Mouse (Mus musculus): ENCODE results near the gene Rpl14. TPM values are rescaled to one million over a fixed set of nuclear protein-coding genes. Genes with fewer than 3 reads are reported as not detected.
A peak's percentile ranks its signal among the peaks of the same experiment; 100 is the strongest.

The Rpl14 gene
- total RNA-seq, 1 experiment = 1,546 TPM

GRCm38 (mm10) chr9:120582619-120583308 lies 11.5 kb downstream of the Rpl14 start:
- Histone ChIP-seq H3K36me3 (ENCODE audit: control insufficient read depth, insufficient read depth, low read length, poor library complexity, severe bottlenecking) (no peaks in the 10 kb centered on the region), H3K9me3 (ENCODE audit: control insufficient read depth, insufficient read depth, low read depth, low read length) (no peaks in the 10 kb centered on the region), H3K4me3 (ENCODE audit: insufficient read depth in 1 of 2, low read depth in 1 of 2, low read length in 2 of 2, poor library complexity in 1 of 2, severe bottlenecking in 1 of 2) (peak overlapping the region; percentile 38 to 39), H3K4me1 (ENCODE audit: control insufficient read depth in 2 of 2, insufficient read depth in 2 of 2, low read length in 2 of 2, poor library complexity in 1 of 2) (peaks cover 0 to 15% of the 10 kb centered on the region in 2 experiments; a peak in 2 of 4 replicates), H3K9ac (ENCODE audit: insufficient read depth, low read depth, low read length, poor library complexity, severe bottlenecking) (peak overlapping the region; percentile 39; the same call in 1 of the 2 replicates), H3K27ac (ENCODE audit: insufficient read depth, low read depth, low read length, poor library complexity, severe bottlenecking) (peak overlapping the region; percentile 66; the same call in 1 of the 2 replicates)
- in situ Hi-C loops (cut with MboI; ENCODE audit: low sequenced_read_pairs in 2 of 2, unreplicated experiment in 2 of 2) = loop anchor here in 1 of 2 experiments (5.0 kb wide), 1 partner anchor 80 kb away; no protein-coding TSS in a partner anchor
- peak; percentile 87 for DNase-seq (ENCODE audit: low read depth, low spot score)
- TF ChIP-seq HCFC1 (IDR thresholded peaks at IDR 0.05; ENCODE audit: borderline replicate concordance, insufficient read depth, low read length) (no peak), ZC3H11A (IDR thresholded peaks at IDR 0.05; ENCODE audit: borderline replicate concordance, low read depth, low read length) (peak; percentile 64; the same call in 1 of the 2 replicates), CHD2 (IDR thresholded peaks at IDR 0.05; ENCODE audit: low read depth, low read length) (no peak)

- no peak for TF ChIP-seq CHD2 (IDR thresholded peaks at IDR 0.05; ENCODE audit: low read depth, low read length)
- TF ChIP-seq MAFK (IDR thresholded peaks at IDR 0.05; ENCODE audit: insufficient read depth, low read depth, low read length) = no peak
- TF ChIP-seq ZC3H11A (IDR thresholded peaks at IDR 0.05; ENCODE audit: borderline replicate concordance, low read depth, low read length) = no peak
- no peak for TF ChIP-seq HCFC1 (IDR thresholded peaks at IDR 0.05; ENCODE audit: borderline replicate concordance, insufficient read depth, low read length)
- no peak for TF ChIP-seq ZNF384 (IDR thresholded peaks at IDR 0.05; ENCODE audit: low read depth, low read length)
- Histone ChIP-seq H3K36me3 (ENCODE audit: control insufficient read depth, insufficient read depth, low read length, poor library complexity, severe bottlenecking) (no peaks in the 10 kb centered on the region), H3K4me3 (ENCODE audit: insufficient read depth in 1 of 2, low read depth in 1 of 2, low read length in 2 of 2, poor library complexity in 1 of 2, severe bottlenecking in 1 of 2) (no peak overlapping the region), H3K9ac (ENCODE audit: insufficient read depth, low read depth, low read length, poor library complexity, severe bottlenecking) (no peak overlapping the region), H3K9me3 (ENCODE audit: control insufficient read depth, insufficient read depth, low read depth, low read length) (no peaks in the 10 kb centered on the region), H3K4me1 (ENCODE audit: control insufficient read depth in 2 of 2, insufficient read depth in 2 of 2, low read length in 2 of 2, poor library complexity in 1 of 2) (peaks cover 0 to 11% of the 10 kb centered on the region in 2 experiments; a peak in 2 of 4 replicates), H3K27ac (ENCODE audit: insufficient read depth, low read depth, low read length, poor library complexity, severe bottlenecking) (no peak overlapping the region)
- no peak for DNase-seq (ENCODE audit: low read depth, low spot score)
- in situ Hi-C loops (cut with MboI; ENCODE audit: low sequenced_read_pairs in 2 of 2, unreplicated experiment in 2 of 2) = loop anchor here in 1 of 2 experiments (5.0 kb wide), 1 partner anchor 81 kb away; no protein-coding TSS in a partner anchor
Observed at GRCm38 (mm10) chr9:120583314-120583713, 12.1 kb downstream of the Rpl14 start.

GRCm38 (mm10) chr9:120586546-120586945 lies 15.3 kb downstream of the Rpl14 start:
- H3K4me3 ChIP-seq (ENCODE audit: insufficient read depth in 1 of 2, low read depth in 1 of 2, low read length in 2 of 2, poor library complexity in 1 of 2, severe bottlenecking in 1 of 2) = no peak overlapping the region
- no peak for DNase-seq (ENCODE audit: low read depth, low spot score)
- in situ Hi-C loops (cut with MboI; ENCODE audit: low sequenced_read_pairs in 2 of 2, unreplicated experiment in 2 of 2) = no loop called here
- no peaks in the 10 kb centered on the region for H3K9me3 ChIP-seq (ENCODE audit: control insufficient read depth, insufficient read depth, low read depth, low read length)
- no peak for TF ChIP-seq HCFC1 (IDR thresholded peaks at IDR 0.05; ENCODE audit: borderline replicate concordance, insufficient read depth, low read length)
- TF ChIP-seq MAFK (IDR thresholded peaks at IDR 0.05; ENCODE audit: insufficient read depth, low read depth, low read length) = no peak
- no peak for TF ChIP-seq CHD2 (IDR thresholded peaks at IDR 0.05; ENCODE audit: low read depth, low read length)
- TF ChIP-seq ZC3H11A (IDR thresholded peaks at IDR 0.05; ENCODE audit: borderline replicate concordance, low read depth, low read length) = peak; percentile 38; the same call in 1 of the 2 replicates
- H3K36me3 ChIP-seq (ENCODE audit: control insufficient read depth, insufficient read depth, low read length, poor library complexity, severe bottlenecking) = no peaks in the 10 kb centered on the region
- H3K9ac ChIP-seq (ENCODE audit: insufficient read depth, low read depth, low read length, poor library complexity, severe bottlenecking) = no peak overlapping the region
- H3K27ac ChIP-seq (ENCODE audit: insufficient read depth, low read depth, low read length, poor library complexity, severe bottlenecking) = no peak overlapping the region
- H3K4me1 ChIP-seq (ENCODE audit: control insufficient read depth in 2 of 2, insufficient read depth in 2 of 2, low read length in 2 of 2, poor library complexity in 1 of 2) = peaks cover 0 to 2% of the 10 kb centered on the region in 2 experiments; a peak in 1 of 4 replicates

- DNase-seq (ENCODE audit: low read depth, low spot score) = no peak
- Histone ChIP-seq H3K9ac (ENCODE audit: insufficient read depth, low read depth, low read length, poor library complexity, severe bottlenecking) (no peak overlapping the region), H3K4me1 (ENCODE audit: control insufficient read depth in 2 of 2, insufficient read depth in 2 of 2, low read length in 2 of 2, poor library complexity in 1 of 2) (peaks cover 0 to 11% of the 10 kb centered on the region in 2 experiments; a peak in 1 of 4 replicates), H3K9me3 (ENCODE audit: control insufficient read depth, insufficient read depth, low read depth, low read length) (no peaks in the 10 kb centered on the region), H3K27ac (ENCODE audit: insufficient read depth, low read depth, low read length, poor library complexity, severe bottlenecking) (no peak overlapping the region), H3K36me3 (ENCODE audit: control insufficient read depth, insufficient read depth, low read length, poor library complexity, severe bottlenecking) (no peaks in the 10 kb centered on the region), H3K4me3 (ENCODE audit: insufficient read depth in 1 of 2, low read depth in 1 of 2, low read length in 2 of 2, poor library complexity in 1 of 2, severe bottlenecking in 1 of 2) (no peak overlapping the region)
- TF ChIP-seq ZC3H11A (IDR thresholded peaks at IDR 0.05; ENCODE audit: borderline replicate concordance, low read depth, low read length) (peak; percentile 42; the same call in 1 of the 2 replicates), CHD2 (IDR thresholded peaks at IDR 0.05; ENCODE audit: low read depth, low read length) (no peak), ZNF384 (IDR thresholded peaks at IDR 0.05; ENCODE audit: low read depth, low read length) (no peak), HCFC1 (IDR thresholded peaks at IDR 0.05; ENCODE audit: borderline replicate concordance, insufficient read depth, low read length) (no peak)
- in situ Hi-C loops (cut with MboI; ENCODE audit: low sequenced_read_pairs in 2 of 2, unreplicated experiment in 2 of 2) = no loop called here
Observed at GRCm38 (mm10) chr9:120591490-120591889, 20.2 kb downstream of the Rpl14 start.

All from ES-E14 (cell line).